Mouse (Mus musculus) thymus, adult 2 months (tissue): ENCODE measurements around the gene Pfkfb2.

Source experiments
- CTCF ChIP-seq: fragments of 200-500 bp; IDR thresholded peaks from 2 replicates; pipeline ENCODE4 v1.5.1; 2012; ENCODE audit warnings: mild to moderate bottlenecking, control low read depth, low read length, moderate library complexity, borderline replicate concordance; ENCODE audit not compliant: control insufficient read depth, poor library complexity, insufficient read depth; ENCODE audit errors: extremely low read depth
- POLR2A ChIP-seq: fragments of 200-500 bp; IDR thresholded peaks from 2 replicates; pipeline ENCODE4 v1.6.1; 2012; ENCODE audit warnings: mild to moderate bottlenecking, low read length, control low read depth, moderate library complexity; ENCODE audit not compliant: control insufficient read depth, poor library complexity, insufficient read depth; ENCODE audit errors: extremely low read depth

- TF ChIP-seq CTCF (no peak), POLR2A (no peak)
These were observed 3.9 kb upstream of the Pfkfb2 start for GRCm38 (mm10) chr1:130732706-130733658.
